Mouse (Mus musculus) lung, postnatal 0 days (tissue): ENCODE measurements around the gene Hemgn. TPM values are rescaled to one million over a fixed set of nuclear protein-coding genes. Genes with fewer than 3 reads are reported as not detected.

ENCODE experiments used
- ATAC-seq: fragments of 200-750 bp; cut with Nextera tagmentation; 2 replicates; pipeline ENCODE4 v1.8.0; 2017; ENCODE audit warnings: moderate library complexity
- DNase-seq: peaks from one replicate; pipeline ENCODE4 v3.0.0-alpha.2; 2016; ENCODE audit warnings: low spot score
- H3K27ac ChIP-seq: fragments of 300-500 bp; sonication (generic); 2 replicates; pipeline ENCODE4 v1.5.1; 2014; ENCODE audit warnings: antibody characterized with exemption, mild to moderate bottlenecking, low read length, mixed read lengths
- H3K27me3 ChIP-seq: fragments of 300-500 bp; sonication (generic); replicated peaks from 2 replicates; pipeline ENCODE4 v1.6.1; 2014; ENCODE audit warnings: low read length, mixed read lengths; ENCODE audit not compliant: insufficient read depth
- H3K36me3 ChIP-seq: fragments of 300-500 bp; sonication (generic); 2 replicates; pipeline ENCODE4 v1.6.1; 2014; ENCODE audit warnings: low read length, mixed read lengths; ENCODE audit not compliant: insufficient read depth
- H3K4me1 ChIP-seq: fragments of 300-500 bp; sonication (generic); 2 replicates; pipeline ENCODE4 v1.6.1; 2014; ENCODE audit warnings: antibody characterized with exemption, low read depth, low read length, mixed read lengths; ENCODE audit not compliant: insufficient read depth
- H3K4me2 ChIP-seq: fragments of 300-500 bp; sonication (generic); replicated peaks from 2 replicates; pipeline ENCODE4 v1.6.1; 2014; ENCODE audit warnings: low read depth, mild to moderate bottlenecking, low read length, moderate library complexity, mixed read lengths
- H3K4me3 ChIP-seq: fragments of 300-500 bp; sonication (generic); 2 replicates; pipeline ENCODE4 v1.5.1; 2014; ENCODE audit warnings: low read depth, low read length
- H3K9ac ChIP-seq: fragments of 300-500 bp; sonication (generic); replicated peaks from 2 replicates; pipeline ENCODE4 v1.6.1; 2014; ENCODE audit warnings: low read depth, mild to moderate bottlenecking
- H3K9me3 ChIP-seq: fragments of 300-500 bp; sonication (generic); 2 replicates; pipeline ENCODE4 v1.6.1; 2016; ENCODE audit warnings: low read length, mixed read lengths
- CTCF ChIP-seq: IDR thresholded peaks from 2 replicates; pipeline ENCODE4 v1.5.1; 2016; ENCODE audit warnings: antibody characterized with exemption, mild to moderate bottlenecking
- EP300 ChIP-seq: IDR thresholded peaks from 2 replicates; pipeline ENCODE4 v1.6.1; 2016; ENCODE audit warnings: antibody characterized with exemption, mild to moderate bottlenecking, control low read depth
- WGBS: fragments of 180-500 bp; shearing (Covaris S2); extraction: QIAGEN DNeasy Blood & Tissue Kit; methylation state at CpG from one replicate; pipeline ENCODE4 v1.1.7; 2014; 5-methylcytosine and 5-hydroxymethylcytosine counted together
- polyA plus RNA-seq: library from polyadenylated mRNA; unstranded; fragments of >200 nt; fragmentation: Nextera tagmentation; extraction: Ambion mirVana; gene quantifications from 2 replicates; pipeline ENCODE4 v1.2.1, GENCODE M21; 2015

The Hemgn gene
- polyA plus RNA-seq, 1 experiment from 2014 or later = 1.0 TPM

GRCm38 (mm10) chr4:46369070-46369469, 44.2 kb downstream of the Hemgn start:
- DNase-seq = no peak
- Histone ChIP-seq H3K4me1 (no peaks in the 10 kb centered on the region), H3K27me3 (no peaks in the 10 kb centered on the region)

GRCm38 (mm10) chr4:46367487-46367959, 45.8 kb downstream of the Hemgn start:
- ATAC-seq (no peak), DNase-seq (no peak)
- H3K9me3 ChIP-seq = no peaks in the 10 kb centered on the region
- no peak overlapping the region for H3K9ac ChIP-seq
- no peak overlapping the region for H3K4me3 ChIP-seq
- no peaks in the 10 kb centered on the region for H3K27me3 ChIP-seq
- no peaks in the 10 kb centered on the region for H3K36me3 ChIP-seq
- TF ChIP-seq CTCF = no peak
- TF ChIP-seq EP300 = no peak
- H3K4me2 ChIP-seq = no peak overlapping the region
- no peaks in the 10 kb centered on the region for H3K4me1 ChIP-seq
- no peak overlapping the region for H3K27ac ChIP-seq
- 12% methylated on average over 12 of the region's 12 CpGs for WGBS

More at GRCm38 (mm10) chr4:46369070-46369469, 44.2 kb downstream of the Hemgn start:
- TF ChIP-seq EP300 = no peak
- TF ChIP-seq CTCF = peak; percentile 47
- 65% methylated on average over 4 of the region's 4 CpGs for WGBS
- no peak overlapping the region for H3K4me3 ChIP-seq
- ATAC-seq = no peak
- no peaks in the 10 kb centered on the region for H3K36me3 ChIP-seq
- H3K9me3 ChIP-seq = no peaks in the 10 kb centered on the region
- no peak overlapping the region for H3K9ac ChIP-seq
- H3K4me2 ChIP-seq = no peak overlapping the region
- H3K27ac ChIP-seq = no peak overlapping the region

GRCm38 (mm10) chr4:46364360-46364759, 48.9 kb downstream of the Hemgn start:
- Histone ChIP-seq H3K27ac (no peak overlapping the region), H3K27me3 (no peaks in the 10 kb centered on the region), H3K4me2 (no peak overlapping the region), H3K4me3 (no peak overlapping the region), H3K4me1 (no peaks in the 10 kb centered on the region), H3K9me3 (no peaks in the 10 kb centered on the region), H3K36me3 (no peaks in the 10 kb centered on the region), H3K9ac (no peak overlapping the region)
- DNase-seq (no peak), ATAC-seq (no peak)
- WGBS = 73% methylated on average over 2 of the region's 2 CpGs
- TF ChIP-seq CTCF = peak; percentile 35
- no peak for TF ChIP-seq EP300

GRCm38 (mm10) chr4:46361258-46361657, 52.0 kb downstream of the Hemgn start:
- Histone ChIP-seq H3K9ac (no peak overlapping the region), H3K4me1 (no peaks in the 10 kb centered on the region), H3K27ac (no peak overlapping the region), H3K4me3 (no peak overlapping the region), H3K36me3 (no peaks in the 10 kb centered on the region), H3K9me3 (no peaks in the 10 kb centered on the region), H3K27me3 (no peaks in the 10 kb centered on the region; the same call in 1 of the 2 replicates), H3K4me2 (no peak overlapping the region)
- 36% methylated on average over 5 of the region's 5 CpGs for WGBS
- DNase-seq = no peak
- no peak for ATAC-seq
- TF ChIP-seq CTCF (no peak), EP300 (no peak)

GRCm38 (mm10) chr4:46359539-46360253, 53.6 kb downstream of the Hemgn start:
- 65% methylated on average over 12 of the region's 12 CpGs for WGBS

GRCm38 (mm10) chr4:46356351-46357133, 56.8 kb downstream of the Hemgn start:
- H3K9ac ChIP-seq = no peak overlapping the region
- peaks cover 2% of the 10 kb centered on the region for H3K27me3 ChIP-seq
- H3K4me3 ChIP-seq = no peak overlapping the region
- H3K4me2 ChIP-seq = no peak overlapping the region
- 40% methylated on average over 12 of the region's 12 CpGs for WGBS
- DNase-seq = peak; percentile 56
- H3K9me3 ChIP-seq = no peaks in the 10 kb centered on the region
- H3K4me1 ChIP-seq = no peaks in the 10 kb centered on the region
- no peaks in the 10 kb centered on the region for H3K36me3 ChIP-seq
- no peak overlapping the region for H3K27ac ChIP-seq
- TF ChIP-seq EP300 = no peak
- peak; percentile 86 for TF ChIP-seq CTCF
- no peak; the same call in 1 of the 2 replicates for ATAC-seq

More at GRCm38 (mm10) chr4:46359539-46360253, 53.6 kb downstream of the Hemgn start:
- Histone ChIP-seq H3K27me3 (no peaks in the 10 kb centered on the region; the same call in 1 of the 2 replicates), H3K36me3 (no peaks in the 10 kb centered on the region), H3K4me2 (no peak overlapping the region), H3K4me3 (no peak overlapping the region), H3K9me3 (no peaks in the 10 kb centered on the region), H3K9ac (no peak overlapping the region), H3K4me1 (no peaks in the 10 kb centered on the region), H3K27ac (no peak overlapping the region)
- DNase-seq (no peak), ATAC-seq (no peak)
- TF ChIP-seq EP300 = no peak
- no peak for TF ChIP-seq CTCF
